21 mouse cellular contexts compared by ENCODE assay signal in the genomic region with DNA sequence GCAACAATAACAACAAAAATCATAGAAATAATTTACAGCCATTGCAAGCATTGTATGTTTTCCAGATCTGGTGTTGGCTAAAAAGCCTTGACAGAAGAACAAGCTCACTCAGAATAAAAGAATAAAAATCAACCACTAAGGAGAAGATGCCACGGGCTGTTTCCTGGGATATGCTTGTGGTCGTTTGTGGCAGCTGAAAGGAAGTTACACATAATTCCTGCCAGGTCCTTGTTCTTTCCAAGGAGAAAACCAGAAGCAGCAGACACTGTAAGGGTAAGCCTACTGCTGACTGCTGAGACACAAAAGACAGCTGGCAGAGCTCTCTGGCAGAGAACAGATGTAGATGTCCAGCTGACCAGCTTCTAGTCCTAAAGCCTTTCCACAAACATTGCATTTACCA.
DNase-seq lines count a peak whose midpoint lies in the region; ATAC-seq and TF ChIP-seq lines count a peak whose summit lies in the region.
"Had no signal": no experiment of that assay in that cellular context is flagged by ENCODE, and none has a peak within 500 bp of the region (broad histone marks: within the 10 kb centered on the region; RNA-seq: fewer than 3 reads in every experiment).

No protein-coding gene starts in this region.

- H3K9ac ChIP-seq in forebrain, embryonic 16.5 days (replicated peaks; ENCODE audit: low read depth, low read length): no peak overlapping the region
- H3K9ac ChIP-seq: heart, embryonic 15.5 days; hindbrain, embryonic 14.5 days had no signal

- TF ChIP-seq CTCF in left cerebral cortex, adult 2 months (IDR thresholded peaks at IDR 0.05): no peak

- 33% methylated on average over 2 of the region's 2 CpGs for WGBS in forebrain, embryonic 16.5 days
- 70% methylated on average over 2 of the region's 2 CpGs for WGBS in forebrain, embryonic 10.5 days

- intact Hi-C loops in left cerebral cortex, adult 2 months (cut with DNase I): loop anchor here (5.0 to 10.0 kb wide), 4 partner anchors 68 to 281 kb away; no protein-coding TSS in a partner anchor

- ATAC-seq in forebrain, embryonic 16.5 days: peak; percentile 59
- ATAC-seq: CD4-positive, CD25-positive, alpha-beta regulatory T cell, adult 4 months; intestine, embryonic 16.5 days had no signal

- H3K36me3 ChIP-seq in forebrain, embryonic 16.5 days (ENCODE audit: control insufficient read depth, insufficient read depth): no peaks in the 10 kb centered on the region
- H3K36me3 ChIP-seq in forebrain, embryonic 10.5 days (replicated peaks): no peaks in the 10 kb centered on the region
- H3K36me3 ChIP-seq: G1E; heart, embryonic 15.5 days had no signal

- peak; percentile 9 to 11 for DNase-seq in cerebellum, postnatal 10 days
- no peak for DNase-seq in cerebellum, adult 18-20 months
- no peak for DNase-seq in forebrain, embryonic 10.5 days (ENCODE audit: extremely low spot score, low spot score)
- DNase-seq in left cerebral cortex, adult 2 months (ENCODE audit: extremely low spot score in 1 of 2, low spot score in 2 of 2): no peak
- DNase-seq in left cerebral cortex, adult 8-10 months (ENCODE audit: low spot score in 2 of 2): no peak
- DNase-seq in brain, adult 2 months (ENCODE audit: low read depth, low spot score): peak; percentile 20
- DNase-seq: adrenal gland, adult 8-10 months; adrenal gland, postnatal 36 days; B cell, adult 2 months; cerebellum, adult 11-12 months; cerebellum, adult 9-11 months; gastrocnemius, postnatal 14 days; heart, adult 2 months; heart, postnatal 14 days had no signal

- no peak overlapping the region for H3K4me2 ChIP-seq in forebrain, embryonic 16.5 days (ENCODE audit: low read length)
- H3K4me2 ChIP-seq: heart, embryonic 11.5 days; heart, embryonic 15.5 days; hindbrain, embryonic 14.5 days had no signal

- H3K4me1 ChIP-seq in forebrain, embryonic 16.5 days (replicated peaks; ENCODE audit: control insufficient read depth, insufficient read depth, low read length): no peaks in the 10 kb centered on the region
- no peaks in the 10 kb centered on the region for H3K4me1 ChIP-seq in forebrain, embryonic 10.5 days
- H3K4me1 ChIP-seq: heart, embryonic 15.5 days had no signal

- no peaks in the 10 kb centered on the region for H3K27me3 ChIP-seq in forebrain, embryonic 16.5 days (replicated peaks; ENCODE audit: control insufficient read depth, insufficient read depth, low read length)
- no peaks in the 10 kb centered on the region for H3K27me3 ChIP-seq in forebrain, embryonic 10.5 days (ENCODE audit: poor library complexity, severe bottlenecking)
- H3K27me3 ChIP-seq: heart, embryonic 15.5 days had no signal

- H3K4me3 ChIP-seq in forebrain, embryonic 16.5 days (replicated peaks; ENCODE audit: low read length): no peak overlapping the region
- H3K4me3 ChIP-seq in forebrain, embryonic 10.5 days: no peak overlapping the region
- no peak overlapping the region for H3K4me3 ChIP-seq in left cerebral cortex, adult 2 months
- H3K4me3 ChIP-seq: heart, adult 2 months; heart, embryonic 15.5 days had no signal

- 0 out of 2 replicates have a peak overlapping the region, but pooled peaks have one; percentile 25 for H3K27ac ChIP-seq in forebrain, embryonic 16.5 days (ENCODE audit: low read length)
- no peak overlapping the region for H3K27ac ChIP-seq in forebrain, embryonic 10.5 days
- peak overlapping the region; percentile 36; the same call in 1 of the 2 replicates for H3K27ac ChIP-seq in left cerebral cortex, adult 2 months
- H3K27ac ChIP-seq: heart, adult 2 months; heart, embryonic 15.5 days; hindbrain, embryonic 14.5 days had no signal

- no peaks in the 10 kb centered on the region for H3K9me3 ChIP-seq in forebrain, embryonic 16.5 days (ENCODE audit: control insufficient read depth, low read length)
- peaks cover 5% of the 10 kb centered on the region; the same call in 1 of the 2 replicates for H3K9me3 ChIP-seq in forebrain, embryonic 10.5 days
- H3K9me3 ChIP-seq: heart, embryonic 15.5 days had no signal

Comparison
In these comparisons a context has a peak if more than half of its experiments do, and no peak if none do; other contexts are left out.
1. DNase-seq: peak in cerebellum, postnatal 10 days (2 of 2) and brain, adult 2 months (single experiment); none in cerebellum, adult 18-20 months (0 of 2), forebrain, embryonic 10.5 days (single experiment), left cerebral cortex, adult 2 months (0 of 2) and left cerebral cortex, adult 8-10 months (0 of 2).